Mouse (Mus musculus): ENCODE results near the gene Aldh16a1. TPM values are rescaled to one million over a fixed set of nuclear protein-coding genes. Genes with fewer than 3 reads are reported as not detected.
A peak's percentile ranks its signal among the peaks of the same experiment; 100 is the strongest.
"Not testable (repeated sequence)": the region's sequence is repeated elsewhere in the genome, so short reads cannot be mapped to it uniquely, and the experiment has no call there.

Gene Aldh16a1
- total RNA-seq, 2 experiments from 2014 or later, result 10.9 to 13.6 TPM

DNA sequence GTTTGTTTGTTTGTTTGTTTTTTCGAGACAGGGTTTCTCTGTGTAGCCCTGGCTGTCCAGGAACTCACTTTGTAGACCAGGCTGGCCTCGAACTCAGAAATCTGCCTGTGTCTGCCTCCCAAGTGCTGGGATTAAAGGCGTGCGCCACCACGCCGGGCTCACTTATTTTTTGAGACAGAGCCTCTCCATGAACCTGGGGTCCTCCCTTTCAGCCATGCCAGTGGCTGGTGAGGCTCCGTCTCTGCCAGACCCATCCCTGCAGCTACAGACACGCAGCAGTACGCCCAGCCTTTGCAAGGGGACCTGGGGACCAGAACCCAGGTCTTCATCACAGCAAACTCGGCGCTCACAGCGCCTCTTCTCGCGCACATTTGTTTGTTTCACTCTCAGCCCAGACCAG is 58.4 kb downstream of the Aldh16a1 start:
- DNase-seq (ENCODE audit: extremely low spot score in 1 of 2, low spot score in 1 of 2), result not testable (repeated sequence)

DNA sequence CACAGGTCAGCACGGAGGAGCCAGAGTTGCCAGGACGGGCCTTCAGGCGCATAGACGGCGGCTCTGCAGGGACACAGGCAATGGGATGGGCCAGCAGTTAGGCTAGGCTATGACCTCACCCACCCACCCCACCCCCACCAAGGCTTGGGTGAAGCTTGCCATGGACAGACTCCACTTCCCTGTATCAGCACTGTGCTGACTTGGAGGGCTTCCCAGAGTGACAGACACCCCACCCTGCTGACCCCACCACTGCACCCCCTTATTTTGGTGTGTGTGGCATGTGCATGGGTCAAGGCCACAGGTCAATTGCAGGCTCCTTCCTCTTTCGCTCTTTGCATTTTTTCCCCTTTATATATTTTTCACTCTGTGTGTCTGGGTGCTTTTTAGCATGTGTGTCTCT is 59.0 kb downstream of the Aldh16a1 start:
- no peak for DNase-seq (ENCODE audit: extremely low spot score in 1 of 2, low spot score in 1 of 2)

- DNase-seq (ENCODE audit: extremely low spot score in 1 of 2, low spot score in 1 of 2), result no peak
Measured at GRCm38 (mm10) chr7:45094121-45094520, 60.3 kb downstream of the Aldh16a1 start.

GRCm38 (mm10) chr7:45093516-45093905 is 60.9 kb downstream of the Aldh16a1 start:
- DNase-seq (ENCODE audit: extremely low spot score in 1 of 2, low spot score in 1 of 2), result no peak

- no peak for DNase-seq (ENCODE audit: extremely low spot score in 1 of 2, low spot score in 1 of 2)
Measured at GRCm38 (mm10) chr7:45092828-45093515, 61.4 kb downstream of the Aldh16a1 start.

DNA sequence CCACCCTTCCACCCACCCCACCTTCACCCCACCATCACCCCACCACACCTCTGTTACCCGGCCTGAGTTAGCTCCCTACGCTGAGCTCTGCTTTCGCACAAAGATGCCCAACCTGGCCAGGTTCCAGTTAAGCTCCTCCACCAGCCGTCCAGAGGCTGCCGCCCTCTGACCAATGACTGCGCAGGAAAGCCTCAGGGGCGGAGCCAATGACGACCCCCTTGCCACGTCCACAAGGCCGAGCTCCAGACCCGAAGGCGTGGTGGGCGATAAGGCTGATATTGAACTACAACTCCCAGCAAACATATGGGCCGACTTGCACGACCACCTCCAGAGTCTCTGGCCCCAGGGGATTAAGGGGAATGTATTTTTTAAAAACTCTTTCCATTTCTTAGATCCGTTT is 62.3 kb downstream of the Aldh16a1 start, which contains the start of gene Rcn3:
TSS of gene Rcn3 (minus strand) at position 174 of the 400 bp plus-strand sequence.
- peak in 1 of 2 experiments; percentile 21 for DNase-seq (ENCODE audit: extremely low spot score in 1 of 2, low spot score in 1 of 2)

DNA sequence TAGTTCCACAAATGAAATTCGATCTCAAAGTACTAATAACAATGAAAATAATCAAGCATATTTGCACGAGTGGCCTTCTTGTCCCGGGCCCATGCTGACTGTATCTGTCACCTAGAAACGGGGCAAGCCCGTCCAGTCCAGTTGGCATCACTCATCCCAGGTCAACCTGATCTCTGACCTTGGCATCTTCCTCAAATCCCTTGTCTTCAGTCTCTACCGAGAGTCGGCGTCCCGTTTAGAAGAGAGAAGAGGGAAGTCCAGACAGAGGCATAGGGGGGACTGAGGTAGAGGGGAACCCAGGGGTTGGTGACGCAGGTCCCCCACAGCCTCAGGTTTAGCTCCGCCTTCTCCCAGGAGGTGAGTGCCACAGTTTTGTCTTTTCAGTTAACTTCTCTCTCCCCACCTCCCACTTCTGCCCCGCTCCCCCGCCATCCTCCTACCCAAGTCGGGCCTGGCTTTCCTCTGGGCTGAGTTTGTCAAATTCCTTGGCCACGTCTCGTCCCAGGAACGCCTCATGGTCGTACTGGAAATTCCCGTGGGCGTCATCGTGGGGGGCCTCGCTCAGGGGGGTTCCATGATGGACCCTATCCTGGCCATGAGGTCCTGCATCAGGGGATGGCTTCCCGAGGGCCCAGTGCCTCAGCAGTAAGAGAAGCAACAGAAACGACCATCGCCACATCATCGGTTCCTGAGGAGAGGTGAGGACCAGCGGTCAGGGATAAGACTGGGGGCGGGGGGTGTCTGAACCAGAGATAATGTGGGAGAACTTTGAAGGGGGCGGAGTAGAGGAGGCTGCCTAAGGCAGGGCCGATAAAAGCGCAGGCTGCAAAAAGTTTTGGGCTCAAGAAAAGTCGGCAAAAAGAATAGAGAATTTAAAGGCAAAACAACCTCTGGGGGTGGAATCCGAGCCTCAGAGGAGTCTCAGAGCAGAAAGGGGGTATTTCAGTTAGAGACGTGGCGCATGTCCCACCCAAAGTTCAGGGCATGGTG is 63.1 kb downstream of the Aldh16a1 start:
- no peak for DNase-seq (ENCODE audit: extremely low spot score in 1 of 2, low spot score in 1 of 2)

Small RNAs within 50 kb of the gene (microRNA-seq; reads per million reads assigned to microRNA genes)
- gene Mir150 (1,043 to 1,326 reads per million in 2 experiments), gene Mir5121 (20.6 to 31.3 reads per million in 2 experiments), gene Mir7055 (3.2 to 4.2 reads per million in 2 experiments)

Other genes starting within 250 kb of the Aldh16a1 start
- gene Ap2a1, start 225.1 kb downstream of the Aldh16a1 start, total RNA-seq (2021), result 100 to 1,000 TPM; 304 to 306 TPM
- gene Tsks, start 211.4 kb downstream of the Aldh16a1 start, total RNA-seq (2021), result 1 to 10 TPM in 1 of 2 experiments, under 1 TPM in 1; 0.73 to 1.0 TPM
- gene Cpt1c, start 179.7 kb downstream of the Aldh16a1 start, total RNA-seq (2021), result 100 to 1,000 TPM; 117 to 128 TPM
- 100 to 1,000 TPM; 161 to 174 TPM for gene Prmt1, start 168.0 kb downstream of the Aldh16a1 start, total RNA-seq (2021)
- gene Irf3, start 156.9 kb downstream of the Aldh16a1 start, total RNA-seq (2021), result 10 to 100 TPM; 39.5 to 40.1 TPM
- 1 to 10 TPM; 1.9 to 3.4 TPM for gene Bcl2l12, start 155.9 kb downstream of the Aldh16a1 start, total RNA-seq (2021)
- 100 to 1,000 TPM; 151 to 156 TPM for gene Scaf1, start 138.2 kb downstream of the Aldh16a1 start, total RNA-seq (2021)
- 10 to 100 TPM; 11.7 to 12.3 TPM for gene Rras, start 136.6 kb downstream of the Aldh16a1 start, total RNA-seq (2021)
- 10 to 100 TPM; 67.9 to 81.7 TPM for gene Prr12, start 101.7 kb downstream of the Aldh16a1 start, total RNA-seq (2021)
- gene Nosip, start 92.2 kb downstream of the Aldh16a1 start, total RNA-seq (2021), result 10 to 100 TPM; 49.8 to 59.4 TPM
- gene Prrg2, start 91.9 kb downstream of the Aldh16a1 start, total RNA-seq (2021), result 1 to 10 TPM; 5.6 to 6.6 TPM
- 1 to 10 TPM; 9.6 to 9.7 TPM for gene Rcn3, start 62.4 kb downstream of the Aldh16a1 start, total RNA-seq (2021)
- gene Fcgrt, start 50.7 kb downstream of the Aldh16a1 start, total RNA-seq (2021), result 10 to 100 TPM; 18.1 to 21.0 TPM
- 100 to 1,000 TPM; 418 to 465 TPM for gene Rps11, start 30.1 kb downstream of the Aldh16a1 start, total RNA-seq (2021)
- gene Rpl13a, start 25.8 kb downstream of the Aldh16a1 start, total RNA-seq (2021), result 100 to 1,000 TPM; 765 to 826 TPM
- gene Gm45713, start 18.4 kb downstream of the Aldh16a1 start, total RNA-seq (2021), result not detected
- 1 to 10 TPM; 4.5 to 8.2 TPM for gene Flt3l, start 18.2 kb downstream of the Aldh16a1 start, total RNA-seq (2021)
- 10 to 100 TPM; 43.2 to 47.0 TPM for gene Pih1d1, start 281 bp downstream of the Aldh16a1 start, total RNA-seq (2021)
- gene Slc17a7, start 9.4 kb upstream of the Aldh16a1 start, total RNA-seq (2021), result 1,000 to 10,000 TPM; 1,494 to 1,551 TPM
- gene Gfy, start 25.0 kb upstream of the Aldh16a1 start, total RNA-seq (2021), result under 1 TPM in 1 of 2 experiments, not detected in 1; 0.26 TPM
- gene Pth2, start 26.4 kb upstream of the Aldh16a1 start, total RNA-seq (2021), result not detected
- gene Ccdc155, start 50.3 kb upstream of the Aldh16a1 start, total RNA-seq (2021), result 1 to 10 TPM; 2.4 to 2.9 TPM
- 1 to 10 TPM; 1.2 to 2.4 TPM for gene Dkkl1, start 57.6 kb upstream of the Aldh16a1 start, total RNA-seq (2021)
- 1 to 10 TPM; 4.7 to 5.5 TPM for gene Tead2, start 61.2 kb upstream of the Aldh16a1 start, total RNA-seq (2021)
- gene Cd37, start 84.5 kb upstream of the Aldh16a1 start, total RNA-seq (2021), result 1 to 10 TPM; 3.1 to 5.7 TPM
- 1 to 10 TPM; 1.6 to 2.2 TPM for gene Slc6a16, start 86.5 kb upstream of the Aldh16a1 start, total RNA-seq (2021)
- gene Slc6a21, start 122.9 kb upstream of the Aldh16a1 start, total RNA-seq (2021), result not detected
- 10 to 100 TPM; 14.1 to 18.5 TPM for gene Trpm4, start 179.2 kb upstream of the Aldh16a1 start, total RNA-seq (2021)
- under 1 TPM in 1 of 2 experiments, not detected in 1; 0.17 TPM for gene Hrc, start 180.7 kb upstream of the Aldh16a1 start, total RNA-seq (2021)
- gene Ppfia3, start 212.4 kb upstream of the Aldh16a1 start, total RNA-seq (2021), result 100 to 1,000 TPM; 129 to 134 TPM
- gene Lin7b, start 216.0 kb upstream of the Aldh16a1 start, total RNA-seq (2021), result 100 to 1,000 TPM; 151 to 155 TPM
- 100 to 1,000 TPM; 288 to 443 TPM for gene Snrnp70, start 241.2 kb upstream of the Aldh16a1 start, total RNA-seq (2021)

Data from layer of hippocampus, postnatal 25 days (tissue).